Mouse (Mus musculus): ENCODE results near the gene Nod2. TPM values are rescaled to one million over a fixed set of nuclear protein-coding genes. Genes with fewer than 3 reads are reported as not detected.

Nod2 gene
- 0.09 and 0.11 TPM in 2 replicates for polyA plus RNA-seq (2014; fragmentation: Nextera tagmentation; extraction: Ambion mirVana)

GRCm38 (mm10) chr8:88646837-88647778 is at the start of gene Nod2:
TSS of gene Nod2 (plus strand) at chr8:88647315.
- peak; percentile 73 for ATAC-seq
- Histone ChIP-seq H3K4me1 (ENCODE audit: control insufficient read depth, insufficient read depth, low read length) (no peaks in the 10 kb centered on the region), H3K9me3 (replicated peaks; ENCODE audit: control insufficient read depth, low read length) (no peaks in the 10 kb centered on the region), H3K27me3 (replicated peaks; ENCODE audit: control insufficient read depth, insufficient read depth, low read length) (0 out of 2 replicates have a peak, but pooled peaks cover 4% of the 10 kb centered on the region), H3K36me3 (ENCODE audit: control insufficient read depth, insufficient read depth, low read length) (no peaks in the 10 kb centered on the region), H3K4me3 (ENCODE audit: low read depth, low read length) (peak within 1 kb of the TSS; percentile 24), H3K27ac (ENCODE audit: low read depth, low read length) (no peak within 1 kb of the TSS), H3K9ac (ENCODE audit: low read length) (peak within 1 kb of the TSS; percentile 38), H3K4me2 (ENCODE audit: low read length) (peak within 1 kb of the TSS; percentile 58)
- WGBS, result 9% methylated on average over 33 of the region's 33 CpGs
- peak; percentile 66 for DNase-seq (ENCODE audit: low spot score)

- ATAC-seq, result no peak
- no peaks in the 10 kb centered on the region; the same call in 1 of the 2 replicates for H3K9me3 ChIP-seq (replicated peaks; ENCODE audit: control insufficient read depth, low read length)
- no peak for DNase-seq (ENCODE audit: low spot score)
- H3K9ac ChIP-seq (ENCODE audit: low read length), result no peak overlapping the region
- peaks cover 7% of the 10 kb centered on the region for H3K4me1 ChIP-seq (ENCODE audit: control insufficient read depth, insufficient read depth, low read length)
- H3K27me3 ChIP-seq (replicated peaks; ENCODE audit: control insufficient read depth, insufficient read depth, low read length), result no peaks in the 10 kb centered on the region
- no peaks in the 10 kb centered on the region for H3K36me3 ChIP-seq (ENCODE audit: control insufficient read depth, insufficient read depth, low read length)
- no peak overlapping the region for H3K27ac ChIP-seq (ENCODE audit: low read depth, low read length)
- H3K4me2 ChIP-seq (ENCODE audit: low read length), result no peak overlapping the region
- H3K4me3 ChIP-seq (ENCODE audit: low read depth, low read length), result no peak overlapping the region
- WGBS, result 72% methylated on average over 5 of the region's 5 CpGs
Measured at GRCm38 (mm10) chr8:88598578-88598977, 48.5 kb upstream of the Nod2 start.

GRCm38 (mm10) chr8:88599491-88599890 is 47.6 kb upstream of the Nod2 start:
- Histone ChIP-seq H3K4me1 (ENCODE audit: control insufficient read depth, insufficient read depth, low read length) (peaks cover 15% of the 10 kb centered on the region), H3K4me2 (ENCODE audit: low read length) (no peak overlapping the region), H3K9me3 (replicated peaks; ENCODE audit: control insufficient read depth, low read length) (no peaks in the 10 kb centered on the region; the same call in 1 of the 2 replicates), H3K27ac (ENCODE audit: low read depth, low read length) (no peak overlapping the region), H3K27me3 (replicated peaks; ENCODE audit: control insufficient read depth, insufficient read depth, low read length) (no peaks in the 10 kb centered on the region), H3K9ac (ENCODE audit: low read length) (no peak overlapping the region), H3K36me3 (ENCODE audit: control insufficient read depth, insufficient read depth, low read length) (no peaks in the 10 kb centered on the region), H3K4me3 (ENCODE audit: low read depth, low read length) (no peak overlapping the region)
- DNase-seq (ENCODE audit: low spot score) (peak; percentile 22), ATAC-seq (no peak)
- WGBS, result 76% methylated on average over 7 of the region's 7 CpGs

GRCm38 (mm10) chr8:88603446-88603989 is 43.6 kb upstream of the Nod2 start:
- WGBS, result 1% methylated on average over 10 of the region's 10 CpGs
- H3K27ac ChIP-seq (ENCODE audit: low read depth, low read length), result peak overlapping the region; percentile 22; the same call in 1 of the 2 replicates

GRCm38 (mm10) chr8:88604065-88605038 is 42.8 kb upstream of the Nod2 start:
- H3K4me2 ChIP-seq (ENCODE audit: low read length), result peak overlapping the region; percentile 52
- H3K36me3 ChIP-seq (ENCODE audit: control insufficient read depth, insufficient read depth, low read length), result no peaks in the 10 kb centered on the region
- DNase-seq (ENCODE audit: low spot score), result peak; percentile 95
- no peaks in the 10 kb centered on the region; the same call in 1 of the 2 replicates for H3K9me3 ChIP-seq (replicated peaks; ENCODE audit: control insufficient read depth, low read length)
- H3K4me1 ChIP-seq (ENCODE audit: control insufficient read depth, insufficient read depth, low read length), result peaks cover 18% of the 10 kb centered on the region
- peak overlapping the region; percentile 22; the same call in 1 of the 2 replicates for H3K27ac ChIP-seq (ENCODE audit: low read depth, low read length)
- no peaks in the 10 kb centered on the region for H3K27me3 ChIP-seq (replicated peaks; ENCODE audit: control insufficient read depth, insufficient read depth, low read length)
- 5% methylated on average over 19 of the region's 20 CpGs for WGBS
- peak overlapping the region; percentile 51 for H3K9ac ChIP-seq (ENCODE audit: low read length)
- peak; percentile 95 for ATAC-seq
- H3K4me3 ChIP-seq (ENCODE audit: low read depth, low read length), result peak overlapping the region; percentile 25

More at GRCm38 (mm10) chr8:88603446-88603989, 43.6 kb upstream of the Nod2 start:
- DNase-seq (ENCODE audit: low spot score) (peak; percentile 61), ATAC-seq (peak; percentile 13)
- peak overlapping the region; percentile 25 for H3K4me3 ChIP-seq (ENCODE audit: low read depth, low read length)
- H3K36me3 ChIP-seq (ENCODE audit: control insufficient read depth, insufficient read depth, low read length), result no peaks in the 10 kb centered on the region
- peaks cover 18% of the 10 kb centered on the region for H3K4me1 ChIP-seq (ENCODE audit: control insufficient read depth, insufficient read depth, low read length)
- peak overlapping the region; percentile 51 for H3K9ac ChIP-seq (ENCODE audit: low read length)
- H3K9me3 ChIP-seq (replicated peaks; ENCODE audit: control insufficient read depth, low read length), result no peaks in the 10 kb centered on the region; the same call in 1 of the 2 replicates
- H3K27me3 ChIP-seq (replicated peaks; ENCODE audit: control insufficient read depth, insufficient read depth, low read length), result no peaks in the 10 kb centered on the region
- H3K4me2 ChIP-seq (ENCODE audit: low read length), result peak overlapping the region; percentile 52

- Histone ChIP-seq H3K36me3 (ENCODE audit: control insufficient read depth, insufficient read depth, low read length) (no peaks in the 10 kb centered on the region), H3K4me2 (ENCODE audit: low read length) (no peak overlapping the region), H3K4me1 (ENCODE audit: control insufficient read depth, insufficient read depth, low read length) (peaks cover 23% of the 10 kb centered on the region), H3K27ac (ENCODE audit: low read depth, low read length) (no peak overlapping the region), H3K27me3 (replicated peaks; ENCODE audit: control insufficient read depth, insufficient read depth, low read length) (no peaks in the 10 kb centered on the region), H3K9ac (ENCODE audit: low read length) (no peak overlapping the region), H3K4me3 (ENCODE audit: low read depth, low read length) (no peak overlapping the region), H3K9me3 (replicated peaks; ENCODE audit: control insufficient read depth, low read length) (no peaks in the 10 kb centered on the region; the same call in 1 of the 2 replicates)
- ATAC-seq (no peak), DNase-seq (ENCODE audit: low spot score) (peak; percentile 30)
- 47% methylated on average over 13 of the region's 13 CpGs for whole genome bisulfite sequencing
Measured at GRCm38 (mm10) chr8:88605361-88606040, 41.6 kb upstream of the Nod2 start.

- H3K27ac ChIP-seq (ENCODE audit: low read depth, low read length), result no peak overlapping the region
- H3K9me3 ChIP-seq (replicated peaks; ENCODE audit: control insufficient read depth, low read length), result no peaks in the 10 kb centered on the region
- no peak overlapping the region for H3K9ac ChIP-seq (ENCODE audit: low read length)
- DNase-seq (ENCODE audit: low spot score), result no peak
- H3K4me3 ChIP-seq (ENCODE audit: low read depth, low read length), result no peak overlapping the region
- no peak overlapping the region for H3K4me2 ChIP-seq (ENCODE audit: low read length)
- WGBS, result 78% methylated on average over 8 of the region's 8 CpGs
- H3K27me3 ChIP-seq (replicated peaks; ENCODE audit: control insufficient read depth, insufficient read depth, low read length), result no peaks in the 10 kb centered on the region
- peaks cover 15% of the 10 kb centered on the region for H3K4me1 ChIP-seq (ENCODE audit: control insufficient read depth, insufficient read depth, low read length)
- ATAC-seq, result no peak
- H3K36me3 ChIP-seq (ENCODE audit: control insufficient read depth, insufficient read depth, low read length), result no peaks in the 10 kb centered on the region
Measured at GRCm38 (mm10) chr8:88609036-88609435, 38.1 kb upstream of the Nod2 start.

- H3K9me3 ChIP-seq (replicated peaks; ENCODE audit: control insufficient read depth, low read length), result no peaks in the 10 kb centered on the region
- H3K36me3 ChIP-seq (ENCODE audit: control insufficient read depth, insufficient read depth, low read length), result no peaks in the 10 kb centered on the region
- no peaks in the 10 kb centered on the region for H3K27me3 ChIP-seq (replicated peaks; ENCODE audit: control insufficient read depth, insufficient read depth, low read length)
- DNase-seq (ENCODE audit: low spot score), result peak; percentile 56
- 20% methylated on average over 6 of the region's 6 CpGs for WGBS
- no peak for ATAC-seq
- H3K4me2 ChIP-seq (ENCODE audit: low read length), result no peak overlapping the region
- no peak overlapping the region for H3K27ac ChIP-seq (ENCODE audit: low read depth, low read length)
- H3K4me3 ChIP-seq (ENCODE audit: low read depth, low read length), result no peak overlapping the region
- peaks cover 8% of the 10 kb centered on the region; the same call in 1 of the 2 replicates for H3K4me1 ChIP-seq (ENCODE audit: control insufficient read depth, insufficient read depth, low read length)
- H3K9ac ChIP-seq (ENCODE audit: low read length), result no peak overlapping the region
Measured at GRCm38 (mm10) chr8:88610271-88610670, 36.8 kb upstream of the Nod2 start.
